Mouse (Mus musculus) ES-E14 (cell line): ENCODE measurements at regions not wholly inside any gene's neighbourhood (a gene's known extent, or its start where the extent isn't known, plus 50 kb on each side); places are given as distances from the start of the nearest gene placed in this dataset.

Source experiments
- HCFC1 ChIP-seq: IDR thresholded peaks from 2 replicates; pipeline ENCODE4 v1.6.1; 2012; ENCODE audit warnings: low read length, inconsistent platforms, borderline replicate concordance; ENCODE audit not compliant: insufficient read depth
- MAFK ChIP-seq: IDR thresholded peaks from 2 replicates; pipeline ENCODE4 v1.6.1; 2014; ENCODE audit warnings: mild to moderate bottlenecking, low read depth, low read length, inconsistent platforms; ENCODE audit not compliant: insufficient read depth
- ZC3H11A ChIP-seq: IDR thresholded peaks from 2 replicates; pipeline ENCODE4 v1.6.1; 2012; ENCODE audit warnings: low read depth, mild to moderate bottlenecking, inconsistent platforms, low read length, borderline replicate concordance

- TF ChIP-seq HCFC1 (no peak), ZC3H11A (no peak), MAFK (no peak)
These were observed 461.6 kb downstream of the 9430069I07Rik start for GRCm38 (mm10) chr15:33896076-33896475.
